Mouse (Mus musculus): Measurements from ENCODE around the gene Fbxo34. TPM values are rescaled to one million over a fixed set of nuclear protein-coding genes. Genes with fewer than 3 reads are reported as not detected.
"Not testable (repeated sequence)": the region's sequence is repeated elsewhere in the genome, so short reads cannot be mapped to it uniquely, and the experiment has no call there.

Gene Fbxo34
- polyA plus RNA-seq, 1 experiment from 2014 or later, result 26.5 TPM

GRCm38 (mm10) chr14:47570549-47570948 is 120.3 kb downstream of the Fbxo34 start, which contains the start of gene Atg14:
Gene Atg14, minus strand, starts transcription at chr14:47570649.
- not testable (repeated sequence) for H3K36me3 ChIP-seq; H3K9me3 ChIP-seq; H3K4me3 ChIP-seq; H3K27me3 ChIP-seq; ATAC-seq (ENCODE audit: insufficient number of reproducible peaks, insufficient read depth, low FRiP score, low TSS enrichment); H3K4me1 ChIP-seq; H3K4me2 ChIP-seq (replicated peaks); H3K27ac ChIP-seq; H3K9ac ChIP-seq
- WGBS, result 91% methylated on average over 11 of the region's 11 CpGs

- Histone ChIP-seq H3K4me2 (replicated peaks) (no peak overlapping the region), H3K9me3 (no peaks in the 10 kb centered on the region), H3K36me3 (no peaks in the 10 kb centered on the region), H3K4me3 (no peak overlapping the region), H3K4me1 (no peaks in the 10 kb centered on the region), H3K27ac (no peak overlapping the region), H3K9ac (no peak overlapping the region), H3K27me3 (no peaks in the 10 kb centered on the region)
- ATAC-seq (ENCODE audit: insufficient number of reproducible peaks, insufficient read depth, low FRiP score, low TSS enrichment), result no peak
- WGBS, result 82% methylated on average over 4 of the region's 4 CpGs
Observed at GRCm38 (mm10) chr14:47572707-47573106, 122.5 kb downstream of the Fbxo34 start.

DNA sequence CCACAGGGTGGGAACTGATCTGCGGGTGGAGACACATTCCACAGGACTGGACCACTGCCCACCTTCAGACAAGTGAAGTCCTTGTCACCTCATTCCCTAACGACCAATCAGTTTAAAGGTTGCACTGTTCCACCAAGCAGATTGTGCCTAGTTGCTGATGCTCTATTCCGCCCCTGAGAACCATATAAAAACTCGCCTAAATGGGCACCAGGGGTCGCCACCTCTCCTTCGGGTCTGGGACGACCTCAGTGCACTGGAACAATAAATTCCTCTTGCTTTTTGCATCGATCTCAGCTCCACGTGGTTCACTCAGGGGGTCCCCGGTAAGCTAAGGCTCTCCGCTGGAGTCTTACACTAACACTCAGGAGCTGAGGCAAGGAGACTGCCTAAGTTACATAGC is 124.5 kb downstream of the Fbxo34 start:
- Histone ChIP-seq H3K9me3 (no peaks in the 10 kb centered on the region), H3K36me3 (no peaks in the 10 kb centered on the region), H3K9ac (no peak overlapping the region), H3K4me3 (no peak overlapping the region), H3K4me2 (replicated peaks) (no peak overlapping the region), H3K27me3 (no peaks in the 10 kb centered on the region), H3K27ac (no peak overlapping the region), H3K4me1 (no peaks in the 10 kb centered on the region)
- WGBS, result 75% methylated on average over 11 of the region's 11 CpGs
- ATAC-seq (ENCODE audit: insufficient number of reproducible peaks, insufficient read depth, low FRiP score, low TSS enrichment), result no peak

DNA sequence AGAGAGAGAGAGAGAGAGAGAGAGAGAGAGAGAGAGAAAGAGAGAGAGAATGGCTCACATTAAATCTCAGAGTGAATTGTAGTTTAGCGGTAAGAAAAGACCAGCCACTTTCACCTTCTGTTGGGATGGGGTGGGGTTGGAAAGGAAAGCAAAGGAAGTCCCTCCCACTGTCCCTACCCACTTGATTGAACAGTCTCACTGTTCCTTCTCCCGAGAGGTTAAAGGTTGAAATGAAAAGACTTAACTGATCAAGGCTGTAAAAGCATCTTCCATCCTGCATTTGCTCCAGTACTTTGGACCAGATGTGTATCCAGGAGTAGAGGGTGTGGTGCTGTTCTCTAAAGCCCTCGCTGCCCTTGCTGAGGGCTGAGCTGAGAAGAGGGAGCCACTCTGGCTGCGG is 126.5 kb downstream of the Fbxo34 start:
- 48% methylated on average over 4 of the region's 4 CpGs for WGBS
- no peak for ATAC-seq (ENCODE audit: insufficient number of reproducible peaks, insufficient read depth, low FRiP score, low TSS enrichment)
- H3K4me3 ChIP-seq, result no peak overlapping the region
- H3K9me3 ChIP-seq, result no peaks in the 10 kb centered on the region
- H3K36me3 ChIP-seq, result no peaks in the 10 kb centered on the region
- H3K9ac ChIP-seq, result no peak overlapping the region
- H3K27ac ChIP-seq, result no peak overlapping the region
- no peaks in the 10 kb centered on the region for H3K4me1 ChIP-seq
- no peaks in the 10 kb centered on the region for H3K27me3 ChIP-seq
- no peak overlapping the region for H3K4me2 ChIP-seq (replicated peaks)

DNA sequence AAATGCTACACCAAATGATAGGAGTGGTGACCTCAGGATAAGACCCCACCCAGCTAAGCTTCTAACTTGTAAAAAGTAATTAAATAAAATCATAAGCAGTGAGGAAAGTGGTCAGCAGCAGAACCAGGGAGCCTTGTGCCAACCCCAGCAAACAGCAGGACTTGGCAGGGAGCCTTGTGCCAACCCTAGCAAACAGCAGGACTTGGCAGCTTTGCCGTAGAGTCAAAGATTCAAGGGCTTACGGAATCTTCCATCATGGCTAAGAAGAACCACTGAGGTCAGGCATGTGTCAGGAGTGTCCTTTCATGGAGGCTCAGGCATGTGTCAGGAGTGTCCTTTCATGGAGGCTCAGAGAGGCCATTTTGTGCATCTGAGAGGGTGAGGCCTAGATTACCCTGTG is 127.9 kb downstream of the Fbxo34 start:
- Histone ChIP-seq H3K27me3 (no peaks in the 10 kb centered on the region), H3K4me2 (replicated peaks) (no peak overlapping the region), H3K9me3 (no peaks in the 10 kb centered on the region), H3K36me3 (no peaks in the 10 kb centered on the region), H3K27ac (no peak overlapping the region), H3K4me3 (no peak overlapping the region), H3K4me1 (no peaks in the 10 kb centered on the region), H3K9ac (no peak overlapping the region)
- ATAC-seq (ENCODE audit: insufficient number of reproducible peaks, insufficient read depth, low FRiP score, low TSS enrichment), result no peak
- 92% methylated on average over 2 of the region's 2 CpGs for whole genome bisulfite sequencing

- no peaks in the 10 kb centered on the region for H3K27me3 ChIP-seq
- H3K27ac ChIP-seq, result no peak overlapping the region
- no peak overlapping the region for H3K9ac ChIP-seq
- H3K4me3 ChIP-seq, result no peak overlapping the region
- H3K4me2 ChIP-seq (replicated peaks), result no peak overlapping the region
- H3K4me1 ChIP-seq, result no peaks in the 10 kb centered on the region
- no peaks in the 10 kb centered on the region for H3K36me3 ChIP-seq
- WGBS, result 52% methylated on average over 1 of the region's 1 CpGs
- no peak for ATAC-seq (ENCODE audit: insufficient number of reproducible peaks, insufficient read depth, low FRiP score, low TSS enrichment)
- H3K9me3 ChIP-seq, result no peaks in the 10 kb centered on the region
Observed at GRCm38 (mm10) chr14:47581280-47581679, 131.1 kb downstream of the Fbxo34 start.

Other genes with a start within 250 kb of the Fbxo34 start
- 45.3 and 48.7 TPM in 2 replicates for gene Wdhd1, start 173.6 kb upstream of the Fbxo34 start, polyA plus RNA-seq (2016; fragmentation: Nextera tagmentation; extraction: Ambion mirVana)
- 3.5 and 3.9 TPM in 2 replicates for gene Socs4, start 173.5 kb upstream of the Fbxo34 start, polyA plus RNA-seq (2016; fragmentation: Nextera tagmentation; extraction: Ambion mirVana)
- gene Mapk1ip1l, start 152.2 kb upstream of the Fbxo34 start, polyA plus RNA-seq (2016; fragmentation: Nextera tagmentation; extraction: Ambion mirVana), result 77.9 and 83.7 TPM in 2 replicates
- gene Lgals3, start 82.7 kb upstream of the Fbxo34 start, polyA plus RNA-seq (2016; fragmentation: Nextera tagmentation; extraction: Ambion mirVana), result 2.5 and 3.7 TPM in 2 replicates
- 52.7 and 57.9 TPM in 2 replicates for gene Dlgap5, start 32.0 kb upstream of the Fbxo34 start, polyA plus RNA-seq (2016; fragmentation: Nextera tagmentation; extraction: Ambion mirVana)
- gene Atg14, start 120.2 kb downstream of the Fbxo34 start, polyA plus RNA-seq (2016; fragmentation: Nextera tagmentation; extraction: Ambion mirVana), result 21.3 and 23.1 TPM in 2 replicates
- gene Ktn1, start 198.0 kb downstream of the Fbxo34 start, polyA plus RNA-seq (2016; fragmentation: Nextera tagmentation; extraction: Ambion mirVana), result 64.7 and 70.6 TPM in 2 replicates

All from embryonic facial prominence, embryonic 12.5 days (tissue).